Mouse (Mus musculus): ENCODE measurements around the gene Mavs.

Gene Mavs

GRCm38 (mm10) chr2:131233307-131234126 lies at the start of gene Mavs:
Gene Mavs, plus strand, starts transcription at chr2:131234063.
- DNase-seq = peak; percentile 96

- no peak for DNase-seq
Measured at GRCm38 (mm10) chr2:131186343-131186742, 47.5 kb upstream of the Mavs start.

GRCm38 (mm10) chr2:131186771-131187601 lies 46.9 kb upstream of the Mavs start, which contains the start of the genes Cdc25b and Spef1:
Gene Cdc25b, plus strand, starts transcription at chr2:131186949.
Gene Spef1, minus strand, starts transcription at chr2:131187282.
- DNase-seq = peak; percentile 88

- DNase-seq = no peak
Measured at GRCm38 (mm10) chr2:131187602-131187922, 46.3 kb upstream of the Mavs start.

- no peak for DNase-seq
Measured at GRCm38 (mm10) chr2:131188311-131188710, 45.6 kb upstream of the Mavs start.

GRCm38 (mm10) chr2:131189521-131190309 lies 44.1 kb upstream of the Mavs start:
- no peak for DNase-seq

GRCm38 (mm10) chr2:131190344-131191004 lies 43.4 kb upstream of the Mavs start:
- peak; percentile 57 for DNase-seq

GRCm38 (mm10) chr2:131191005-131191390 lies 42.9 kb upstream of the Mavs start:
- DNase-seq = no peak

GRCm38 (mm10) chr2:131196606-131197316 lies 37.1 kb upstream of the Mavs start:
- DNase-seq = no peak

GRCm38 (mm10) chr2:131200710-131201109 lies 33.2 kb upstream of the Mavs start:
- DNase-seq = no peak

GRCm38 (mm10) chr2:131201262-131201661 lies 32.6 kb upstream of the Mavs start:
- no peak for DNase-seq

- no peak for DNase-seq
Measured at GRCm38 (mm10) chr2:131203816-131204409, 29.9 kb upstream of the Mavs start.

GRCm38 (mm10) chr2:131204410-131204981 lies 29.4 kb upstream of the Mavs start:
- DNase-seq = peak; percentile 96

GRCm38 (mm10) chr2:131205521-131206182 lies 28.2 kb upstream of the Mavs start:
- DNase-seq = no peak

- DNase-seq = no peak
Measured at GRCm38 (mm10) chr2:131206778-131207177, 27.1 kb upstream of the Mavs start, which contains the start of gene Ap5s1. Gene Ap5s1, plus strand, starts transcription at chr2:131207078.

- DNase-seq = no peak
Measured at GRCm38 (mm10) chr2:131208356-131208755, 25.5 kb upstream of the Mavs start.

GRCm38 (mm10) chr2:131209125-131209795 lies 24.6 kb upstream of the Mavs start:
- no peak for DNase-seq

GRCm38 (mm10) chr2:131209969-131210792 lies 23.7 kb upstream of the Mavs start:
- peak; percentile 98 for DNase-seq

All from kidney, adult 18-20 months (tissue).